8 mouse cellular contexts compared by ENCODE assay signal in the genomic region with DNA sequence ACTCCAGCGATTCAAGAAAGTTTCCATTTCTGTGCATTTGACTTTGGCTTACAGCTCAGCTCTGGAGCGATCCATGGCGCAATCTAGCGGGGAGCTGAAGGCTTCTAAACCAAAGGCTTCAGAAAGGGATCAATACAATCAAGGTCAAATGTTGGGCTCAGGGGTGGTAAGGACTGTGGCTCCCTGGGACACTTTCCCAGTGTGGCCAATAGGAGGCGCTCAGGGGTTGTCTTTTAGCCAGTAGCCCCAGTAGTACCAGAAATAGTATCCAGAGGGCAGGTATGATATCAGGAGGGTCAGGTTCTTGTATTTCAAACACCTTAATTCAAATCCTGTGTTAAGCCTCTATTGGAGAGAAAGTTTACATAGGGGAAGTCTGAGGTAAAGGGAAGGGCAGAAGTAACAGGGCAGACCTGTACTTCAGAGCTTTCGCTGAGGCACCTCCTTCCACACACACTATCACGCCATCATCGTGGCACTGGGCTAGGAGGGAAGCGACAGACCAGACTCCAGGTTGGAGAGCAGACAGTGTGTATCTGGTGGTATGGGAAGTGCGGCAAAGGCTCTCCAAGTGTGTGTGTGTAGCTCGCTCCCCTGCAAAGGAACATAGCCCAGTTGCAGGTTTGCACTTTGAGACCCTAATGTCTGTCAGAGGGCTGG. TPM values are rescaled to one million over a fixed set of nuclear protein-coding genes. Genes with fewer than 3 reads are reported as not detected.
DNase-seq lines count a peak whose midpoint lies in the region; ATAC-seq and TF ChIP-seq lines count a peak whose summit lies in the region.

No protein-coding gene starts in this region.

- H3K9ac ChIP-seq in liver, embryonic 11.5 days (ENCODE audit: low read depth, low read length), result no peak overlapping the region

- H3K27me3 ChIP-seq in spleen, adult 2 months (ENCODE audit: control insufficient read depth, insufficient read depth, low read length), result no peaks in the 10 kb centered on the region
- no peaks in the 10 kb centered on the region for H3K27me3 ChIP-seq in liver, embryonic 11.5 days (replicated peaks; ENCODE audit: control insufficient read depth, insufficient read depth, low read length)

- H3K4me3 ChIP-seq in spleen, adult 2 months (ENCODE audit: extremely low read depth, insufficient read depth, insufficient read length), result no peak overlapping the region
- no peak overlapping the region for H3K4me3 ChIP-seq in liver, embryonic 11.5 days (ENCODE audit: low read depth, low read length)

- peaks cover 2% of the 10 kb centered on the region; the same call in 1 of the 2 replicates for H3K4me1 ChIP-seq in spleen, adult 2 months (ENCODE audit: control insufficient read depth, insufficient read depth, insufficient read length)
- no peaks in the 10 kb centered on the region for H3K4me1 ChIP-seq in liver, embryonic 11.5 days (replicated peaks; ENCODE audit: control insufficient read depth, insufficient read depth, low read length)

- TF ChIP-seq POLR2A in spleen, adult 2 months (IDR thresholded peaks at IDR 0.05; ENCODE audit: low read depth, low read length), result no peak

- no peaks in the 10 kb centered on the region for H3K36me3 ChIP-seq in spleen, adult 2 months (ENCODE audit: control insufficient read depth, insufficient read depth, low read length)
- H3K36me3 ChIP-seq in liver, embryonic 11.5 days (ENCODE audit: control insufficient read depth, insufficient read depth, low read length), result no peaks in the 10 kb centered on the region

- H3K9me3 ChIP-seq in liver, embryonic 11.5 days (ENCODE audit: control insufficient read depth, low read length), result no peaks in the 10 kb centered on the region

- intact Hi-C loops in left cerebral cortex, postnatal 25 days (cut with DNase I), result loop anchor here (5.0 to 10.0 kb wide), 2 partner anchors 54 to 282 kb away; no protein-coding TSS in a partner anchor

- no peak overlapping the region for H3K27ac ChIP-seq in spleen, adult 2 months (ENCODE audit: insufficient read depth, low read length)
- H3K27ac ChIP-seq in liver, embryonic 11.5 days (ENCODE audit: low read depth, low read length), result no peak overlapping the region

- no peak overlapping the region for H3K4me2 ChIP-seq in liver, embryonic 11.5 days

- WGBS in spleen, adult 2 months, result 86% methylated on average over 11 of the region's 11 CpGs
- 61% methylated on average over 11 of the region's 11 CpGs for WGBS in liver, embryonic 11.5 days

- ATAC-seq in cerebellum, adult (ENCODE audit: insufficient number of reproducible peaks, low FRiP score, low TSS enrichment), result no peak
- ATAC-seq in liver, embryonic 11.5 days (replicated peaks; ENCODE audit: low FRiP score), result peak; percentile 73

- DNase-seq in cerebellum, postnatal 14 days, result peak; percentile 46 to 70
- DNase-seq in spleen, adult 2 months (ENCODE audit: low read depth in 1 of 2, low spot score in 2 of 2), result peak in 1 of 2 experiments; percentile 30
- DNase-seq in spleen, adult 12 weeks (ENCODE audit: low spot score), result no peak
- DNase-seq in forelimb bud, embryonic 11.5 days (ENCODE audit: low read depth, low spot score), result peak; percentile 26
- DNase-seq in liver, embryonic 11.5 days (ENCODE audit: low spot score), result no peak
- peak; percentile 45 for DNase-seq in skeletal muscle tissue, adult 2 months (ENCODE audit: low read depth, low spot score)
- DNase-seq in left cerebral cortex, postnatal 25 days (ENCODE audit: low spot score in 2 of 2), result no peak

- peak; percentile 42; the same call in 1 of the 2 replicates for TF ChIP-seq CTCF in spleen, adult 2 months (IDR thresholded peaks at IDR 0.05; ENCODE audit: extremely low read depth, insufficient read depth, insufficient read length, insufficient replicate concordance)

RNA-seq across cellular contexts. Expression of gene Btbd16, which starts 0.6 kb away (rescaled TPM):
- polyA plus RNA-seq in spleen, adult 2 months (2012; rRNA removed), result 0.16 and 0.20 TPM in 2 replicates
- polyA plus RNA-seq in liver, embryonic 11.5 days (2014; fragmentation: Nextera tagmentation; extraction: Ambion mirVana), result not detected in 2 replicates
- under 1 TPM; 0.34 to 0.53 TPM for total RNA-seq in left cerebral cortex, postnatal 25 days (2021)

Comparison
In these comparisons a context has a peak if more than half of its experiments do, and no peak if none do; other contexts are left out.
1. DNase-seq: peak in cerebellum, postnatal 14 days (2 of 2), forelimb bud, embryonic 11.5 days (single experiment) and skeletal muscle tissue, adult 2 months (single experiment); none in spleen, adult 12 weeks (single experiment), liver, embryonic 11.5 days (single experiment) and left cerebral cortex, postnatal 25 days (0 of 2).